Mouse (Mus musculus): Measurements from ENCODE around the gene Dmwd. TPM values are rescaled to one million over a fixed set of nuclear protein-coding genes. Genes with fewer than 3 reads are reported as not detected.

Gene Dmwd
- polyA plus RNA-seq, 1 experiment from 2014 or later, result 18.7 TPM

DNA sequence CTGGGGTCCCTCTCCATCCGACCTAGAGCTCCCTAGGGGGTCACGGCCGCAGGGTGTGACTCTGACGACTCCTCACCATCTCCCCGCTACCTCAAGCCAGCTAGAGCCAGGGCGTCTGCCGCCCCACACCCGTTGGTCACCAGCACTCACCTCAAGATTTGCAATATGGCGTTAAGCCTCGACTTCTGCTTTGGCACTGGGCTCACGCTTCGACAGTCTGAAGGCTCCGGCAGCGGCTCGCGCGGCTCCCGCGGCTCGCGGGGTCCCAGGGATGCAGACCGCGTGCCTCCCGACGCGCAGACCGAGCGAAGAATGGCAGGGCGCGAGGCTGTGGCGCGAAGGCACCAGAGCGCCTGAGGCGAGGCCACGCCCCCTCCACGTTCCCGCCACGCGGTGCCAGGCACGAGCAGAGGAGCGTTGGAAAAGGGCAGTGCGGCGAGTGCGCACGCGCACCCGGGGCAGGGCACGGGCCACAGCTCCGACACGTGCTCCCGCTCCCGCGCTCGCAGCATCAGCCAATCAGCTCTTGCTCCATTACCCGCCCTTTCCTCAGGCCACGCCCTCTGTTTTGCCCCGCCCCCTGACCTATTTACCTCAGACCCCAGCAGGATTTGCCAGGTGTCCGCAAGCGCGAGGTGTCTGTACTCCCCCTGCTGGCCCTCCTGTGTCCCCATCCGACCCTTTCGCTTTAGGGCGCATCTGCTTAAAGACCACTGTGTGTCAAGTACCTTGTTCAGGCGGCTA, 42.2 kb downstream of the Dmwd start, which contains the start of gene Gm4969:
Gene Gm4969, minus strand, starts transcription at position 341 of the 744 bp plus-strand sequence.
- ATAC-seq (ENCODE audit: insufficient number of reproducible peaks, low FRiP score, low TSS enrichment, low read depth), result no peak
- Histone ChIP-seq H3K27me3 (no peaks in the 10 kb centered on the region), H3K4me3 (replicated peaks) (peak within 1 kb of the TSS; percentile 25), H3K27ac (replicated peaks) (no peak within 1 kb of the TSS), H3K4me2 (replicated peaks) (peak within 1 kb of the TSS; percentile 46), H3K9me3 (replicated peaks) (no peaks in the 10 kb centered on the region), H3K9ac (no peak within 1 kb of the TSS), H3K36me3 (no peaks in the 10 kb centered on the region), H3K4me1 (peaks cover 24% of the 10 kb centered on the region)
- WGBS, result 22% methylated on average over 60 of the region's 64 CpGs

DNA sequence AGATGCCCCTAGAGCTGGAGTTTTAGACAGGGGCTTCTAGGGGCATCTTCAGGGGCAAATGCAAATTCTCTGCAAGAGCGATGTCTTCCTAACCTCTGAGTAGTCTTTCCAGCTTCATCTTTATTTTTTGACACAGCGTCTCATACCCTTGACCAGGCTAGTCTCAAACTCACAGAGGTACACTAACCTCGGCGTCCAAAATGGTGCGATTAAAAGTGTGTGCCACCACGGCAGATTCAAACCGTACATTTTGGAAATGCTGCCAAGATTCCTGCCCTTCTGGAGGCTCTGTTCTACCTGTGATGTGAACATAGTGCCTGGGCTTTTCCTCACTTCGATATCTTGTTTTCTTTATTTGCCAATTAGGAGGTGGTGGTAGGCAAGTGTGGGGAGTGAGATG, 43.1 kb downstream of the Dmwd start:
- peaks cover 24% of the 10 kb centered on the region for H3K4me1 ChIP-seq
- H3K27me3 ChIP-seq, result no peaks in the 10 kb centered on the region
- H3K9ac ChIP-seq, result no peak overlapping the region
- H3K9me3 ChIP-seq (replicated peaks), result no peaks in the 10 kb centered on the region
- no peak overlapping the region for H3K4me3 ChIP-seq (replicated peaks)
- 91% methylated on average over 8 of the region's 8 CpGs for WGBS
- no peaks in the 10 kb centered on the region for H3K36me3 ChIP-seq
- no peak for ATAC-seq (ENCODE audit: insufficient number of reproducible peaks, low FRiP score, low TSS enrichment, low read depth)
- H3K4me2 ChIP-seq (replicated peaks), result no peak overlapping the region
- no peak overlapping the region for H3K27ac ChIP-seq (replicated peaks)

DNA sequence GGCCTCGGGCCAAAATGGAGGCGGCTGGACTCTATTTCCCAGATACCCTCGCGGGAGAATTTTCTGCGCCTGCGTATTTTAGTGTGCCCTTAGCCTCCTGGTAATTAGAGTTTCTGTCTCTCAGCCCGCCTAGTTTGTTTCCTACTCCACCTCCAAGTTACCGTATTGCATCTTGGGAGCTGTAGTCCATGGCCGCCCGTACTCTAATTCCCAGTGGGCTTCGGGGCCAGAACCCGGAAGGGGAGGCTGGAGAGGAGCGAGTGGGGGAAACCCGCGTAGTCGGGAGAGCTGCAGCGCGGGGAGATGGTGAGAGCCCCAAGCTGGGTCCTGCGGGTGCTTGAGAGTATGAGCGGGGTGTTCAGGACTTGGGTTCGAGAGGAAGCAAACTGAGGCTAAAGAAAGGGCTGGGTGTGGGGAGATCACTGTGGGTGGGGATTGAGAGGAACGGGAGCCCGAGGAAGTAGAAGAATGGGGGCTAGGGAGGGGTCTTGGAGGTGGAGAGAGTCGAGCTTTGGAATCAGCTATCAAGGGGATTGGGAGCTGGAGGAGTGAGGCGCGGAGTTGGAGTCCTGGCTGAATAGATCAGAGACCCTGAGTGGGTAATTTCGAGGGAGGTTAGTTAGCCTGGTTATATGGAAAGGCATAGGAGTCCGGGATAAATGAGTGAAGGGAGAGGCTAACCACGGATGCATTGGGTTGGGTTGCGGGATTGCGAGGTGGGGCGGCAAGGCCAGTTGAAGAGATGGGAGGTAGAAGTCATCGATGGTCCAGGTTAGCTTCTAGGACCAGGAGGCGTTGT, 43.8 kb downstream of the Dmwd start, which contains the start of gene Fbxo46:
Gene Fbxo46, plus strand, starts transcription at position 229 of the 799 bp plus-strand sequence.
- H3K36me3 ChIP-seq, result no peaks in the 10 kb centered on the region
- no peaks in the 10 kb centered on the region for H3K27me3 ChIP-seq
- WGBS, result 2% methylated on average over 34 of the region's 34 CpGs
- peak; percentile 95 for ATAC-seq (ENCODE audit: insufficient number of reproducible peaks, low FRiP score, low TSS enrichment, low read depth)
- peak within 1 kb of the TSS; percentile 64 for H3K9ac ChIP-seq
- H3K27ac ChIP-seq (replicated peaks), result peak within 1 kb of the TSS; percentile 66; the same call in 1 of the 2 replicates
- H3K4me1 ChIP-seq, result peaks cover 24% of the 10 kb centered on the region
- H3K4me2 ChIP-seq (replicated peaks), result peak within 1 kb of the TSS; percentile 77
- peak within 1 kb of the TSS; percentile 79 for H3K4me3 ChIP-seq (replicated peaks)
- no peaks in the 10 kb centered on the region for H3K9me3 ChIP-seq (replicated peaks)

DNA sequence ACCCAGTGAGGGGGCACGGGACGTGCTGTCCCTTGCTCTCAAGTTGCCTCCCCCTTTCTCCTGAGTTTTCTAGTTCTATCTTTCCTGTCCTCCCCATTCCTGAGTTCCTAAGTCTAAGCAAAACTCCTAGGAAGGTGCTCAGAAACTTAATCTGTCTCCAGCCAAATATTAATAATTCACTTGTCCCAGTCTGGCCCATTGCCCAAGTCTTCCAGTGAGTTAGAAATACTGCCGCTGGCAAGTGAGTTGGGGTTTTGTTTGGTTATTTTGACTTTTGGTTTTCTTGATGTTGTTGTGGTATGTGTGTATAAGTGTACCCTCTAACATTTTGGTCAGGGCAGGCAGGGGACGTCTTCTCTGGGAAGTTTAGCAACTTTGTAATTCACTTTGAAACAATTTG, 45.7 kb downstream of the Dmwd start:
- no peak overlapping the region for H3K27ac ChIP-seq (replicated peaks)
- H3K4me3 ChIP-seq (replicated peaks), result no peak overlapping the region
- no peak for ATAC-seq (ENCODE audit: insufficient number of reproducible peaks, low FRiP score, low TSS enrichment, low read depth)
- WGBS, result 92% methylated on average over 4 of the region's 4 CpGs
- H3K27me3 ChIP-seq, result no peaks in the 10 kb centered on the region
- H3K9ac ChIP-seq, result no peak overlapping the region
- H3K4me2 ChIP-seq (replicated peaks), result no peak overlapping the region
- H3K9me3 ChIP-seq (replicated peaks), result no peaks in the 10 kb centered on the region
- H3K4me1 ChIP-seq, result peaks cover 24% of the 10 kb centered on the region
- H3K36me3 ChIP-seq, result no peaks in the 10 kb centered on the region

DNA sequence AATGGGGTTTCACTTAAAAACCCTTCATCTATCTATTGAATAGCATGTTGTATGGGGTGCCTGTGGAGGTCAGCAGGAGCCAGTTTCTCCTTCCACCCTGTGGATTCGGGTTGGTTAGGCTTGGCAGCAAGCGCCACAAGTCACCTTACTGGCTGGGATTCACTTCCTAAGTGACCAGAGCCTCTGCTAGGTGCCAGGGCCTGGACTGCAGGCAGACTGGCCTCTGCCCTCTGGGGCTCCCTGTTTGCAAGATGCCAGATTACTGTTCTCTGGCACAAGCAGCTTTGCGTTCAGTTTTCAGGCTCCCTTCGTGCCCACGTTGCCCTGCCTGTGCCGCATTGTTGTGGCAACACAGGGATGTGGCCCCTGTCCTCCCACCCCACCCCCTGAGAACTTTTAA, 48.7 kb downstream of the Dmwd start:
- H3K27ac ChIP-seq (replicated peaks), result no peak overlapping the region
- 89% methylated on average over 6 of the region's 6 CpGs for WGBS
- ATAC-seq (ENCODE audit: insufficient number of reproducible peaks, low FRiP score, low TSS enrichment, low read depth), result no peak
- H3K4me1 ChIP-seq, result peaks cover 16% of the 10 kb centered on the region
- H3K9me3 ChIP-seq (replicated peaks), result no peaks in the 10 kb centered on the region
- no peak overlapping the region for H3K4me2 ChIP-seq (replicated peaks)
- no peak overlapping the region for H3K9ac ChIP-seq
- H3K36me3 ChIP-seq, result peaks cover 5% of the 10 kb centered on the region; the same call in 1 of the 2 replicates
- no peaks in the 10 kb centered on the region for H3K27me3 ChIP-seq
- no peak overlapping the region for H3K4me3 ChIP-seq (replicated peaks)

DNA sequence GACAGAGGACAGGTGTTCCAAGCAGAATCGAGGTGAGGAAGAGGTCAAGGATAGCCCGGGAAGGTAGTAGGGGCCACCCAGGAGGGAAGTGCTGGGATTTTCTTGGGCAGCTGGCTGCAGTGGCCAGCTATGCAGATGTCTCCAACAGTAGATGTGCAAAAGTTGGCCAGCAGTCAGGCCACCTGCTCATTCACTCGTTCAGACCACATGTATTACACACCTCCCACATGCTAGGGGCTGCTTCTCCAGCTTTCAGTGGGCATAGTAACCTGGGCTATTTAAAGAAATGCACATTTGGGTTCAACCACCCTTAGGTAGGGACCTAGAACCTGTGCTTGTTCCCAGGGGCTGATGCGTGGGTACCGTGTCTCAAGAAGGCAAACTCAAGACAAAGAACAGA, 51.7 kb downstream of the Dmwd start:
- no peak for ATAC-seq (ENCODE audit: insufficient number of reproducible peaks, low FRiP score, low TSS enrichment, low read depth)

GRCm38 (mm10) chr7:19129396-19129795, 53.4 kb downstream of the Dmwd start:
- H3K4me2 ChIP-seq (replicated peaks), result no peak overlapping the region
- peaks cover 6% of the 10 kb centered on the region; the same call in 1 of the 2 replicates for H3K36me3 ChIP-seq
- no peaks in the 10 kb centered on the region for H3K9me3 ChIP-seq (replicated peaks)
- H3K27ac ChIP-seq (replicated peaks), result no peak overlapping the region
- H3K4me3 ChIP-seq (replicated peaks), result no peak overlapping the region
- no peak overlapping the region for H3K9ac ChIP-seq
- H3K4me1 ChIP-seq, result peaks cover 15% of the 10 kb centered on the region; the same call in 1 of the 2 replicates
- 92% methylated on average over 5 of the region's 5 CpGs for WGBS
- no peak for ATAC-seq (ENCODE audit: insufficient number of reproducible peaks, low FRiP score, low TSS enrichment, low read depth)
- no peaks in the 10 kb centered on the region for H3K27me3 ChIP-seq

More for the DNA sequence above, 51.7 kb downstream of the Dmwd start:
- Histone ChIP-seq H3K4me1 (peaks cover 15% of the 10 kb centered on the region; the same call in 1 of the 2 replicates), H3K9ac (no peak overlapping the region), H3K9me3 (replicated peaks) (no peaks in the 10 kb centered on the region), H3K4me2 (replicated peaks) (no peak overlapping the region), H3K27me3 (no peaks in the 10 kb centered on the region), H3K4me3 (replicated peaks) (no peak overlapping the region), H3K27ac (replicated peaks) (no peak overlapping the region), H3K36me3 (peaks cover 5% of the 10 kb centered on the region; the same call in 1 of the 2 replicates)
- 88% methylated on average over 5 of the region's 5 CpGs for WGBS

- Histone ChIP-seq H3K9ac (peak overlapping the region; percentile 31; the same call in 1 of the 2 replicates), H3K4me2 (replicated peaks) (peak overlapping the region; percentile 64), H3K27me3 (no peaks in the 10 kb centered on the region), H3K4me1 (peaks cover 15% of the 10 kb centered on the region; the same call in 1 of the 2 replicates), H3K4me3 (replicated peaks) (peak overlapping the region; percentile 49), H3K36me3 (peaks cover 17% of the 10 kb centered on the region), H3K9me3 (replicated peaks) (no peaks in the 10 kb centered on the region), H3K27ac (replicated peaks) (peak overlapping the region; percentile 89)
- no peak for ATAC-seq (ENCODE audit: insufficient number of reproducible peaks, low FRiP score, low TSS enrichment, low read depth)
- WGBS, result 21% methylated on average over 4 of the region's 4 CpGs
Measured at GRCm38 (mm10) chr7:19130657-19131056, 54.6 kb downstream of the Dmwd start.

DNA sequence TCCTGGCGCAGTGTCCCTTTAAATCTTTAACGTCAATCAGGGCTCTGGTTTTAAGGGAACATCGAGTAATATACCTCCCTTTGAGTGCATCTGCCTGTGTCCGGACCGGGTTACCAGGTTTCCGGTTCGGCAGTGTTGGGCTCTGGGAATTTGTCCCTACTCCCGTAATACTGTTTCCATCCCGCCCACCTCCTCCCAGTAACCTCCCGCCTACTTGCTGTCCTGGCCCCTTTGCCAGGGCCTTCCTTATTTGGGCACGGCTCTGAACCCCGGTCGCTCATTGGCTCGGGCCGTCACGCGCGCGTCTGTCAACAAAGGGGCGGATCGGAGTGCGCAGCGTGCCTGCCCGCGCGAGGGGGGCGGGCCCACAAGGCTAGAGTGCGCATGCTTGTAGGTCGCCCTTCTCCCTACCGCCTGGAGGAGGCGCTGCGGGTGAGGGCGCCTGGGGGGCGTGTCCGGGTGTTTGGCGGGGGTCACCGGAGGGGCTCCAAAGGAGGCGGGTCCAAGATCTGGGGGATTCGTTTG, 55.4 kb downstream of the Dmwd start:
- peaks cover 15% of the 10 kb centered on the region; the same call in 1 of the 2 replicates for H3K4me1 ChIP-seq
- under 1% methylated on average over 39 of the region's 39 CpGs for WGBS
- peaks cover 25% of the 10 kb centered on the region for H3K36me3 ChIP-seq
- H3K4me3 ChIP-seq (replicated peaks), result peak overlapping the region; percentile 49
- H3K4me2 ChIP-seq (replicated peaks), result peak overlapping the region; percentile 64
- no peaks in the 10 kb centered on the region for H3K9me3 ChIP-seq (replicated peaks)
- H3K27me3 ChIP-seq, result no peaks in the 10 kb centered on the region
- ATAC-seq (ENCODE audit: insufficient number of reproducible peaks, low FRiP score, low TSS enrichment, low read depth), result peak; percentile 99
- peak overlapping the region; percentile 31; the same call in 1 of the 2 replicates for H3K9ac ChIP-seq
- H3K27ac ChIP-seq (replicated peaks), result peak overlapping the region; percentile 89
